Mouse (Mus musculus) MEL (cell line): Measurements from ENCODE around the gene Fmnl2. TPM values are rescaled to one million over a fixed set of nuclear protein-coding genes. Genes with fewer than 3 reads are reported as not detected.

ENCODE experiments used
- DNase-seq: peaks from one replicate; pipeline ENCODE4 v3.0.0; 2011; ENCODE audit warnings: low read depth, low spot score
- H3K27ac ChIP-seq: 2 replicates; pipeline ENCODE4 v1.5.1; 2012; ENCODE audit warnings: low read depth, mild to moderate bottlenecking, control low read depth, low read length, moderate library complexity; ENCODE audit not compliant: control insufficient read depth
- H3K27me3 ChIP-seq, 2 experiments: fragments of 150-350 bp in 1 of 2; sonication (generic) in 1 of 2; 2 replicates each; pipeline ENCODE4 v1.6.1; 2012; ENCODE audit warnings: low read length in 2 of 2, mild to moderate bottlenecking in 2 of 2, improper control_type of control experiment in 1 of 2, moderate library complexity in 1 of 2; ENCODE audit not compliant: insufficient read depth in 2 of 2, control insufficient read depth in 1 of 2
- H3K36me3 ChIP-seq, 2 experiments: 2 replicates each; pipeline ENCODE4 v1.6.1; 2012 to 2014; ENCODE audit warnings: low read length in 2 of 2, improper control_type of control experiment in 1 of 2, inconsistent platforms in 1 of 2, mild to moderate bottlenecking in 1 of 2; ENCODE audit not compliant: insufficient read depth in 2 of 2, control insufficient read depth in 1 of 2
- H3K4me1 ChIP-seq, 2 experiments: fragments of 150-350 bp in 1 of 2; sonication (generic) in 1 of 2; 2 replicates each; pipeline ENCODE4 v1.6.1; 2012; ENCODE audit warnings: low read length in 2 of 2, improper control_type of control experiment in 1 of 2, mild to moderate bottlenecking in 1 of 2; ENCODE audit not compliant: insufficient read depth in 2 of 2, control insufficient read depth in 1 of 2
- H3K4me3 ChIP-seq, 2 experiments: fragments of 150-350 bp in 1 of 2; sonication (generic) in 1 of 2; 2 replicates each; pipeline ENCODE4 v1.5.1; 2012; ENCODE audit warnings: low read depth in 2 of 2, low read length in 2 of 2, mild to moderate bottlenecking in 2 of 2, moderate library complexity in 2 of 2, control low read depth in 1 of 2, improper control_type of control experiment in 1 of 2; ENCODE audit not compliant: control insufficient read depth in 1 of 2, insufficient read depth in 1 of 2
- H3K79me2 ChIP-seq: 2 replicates; pipeline ENCODE4 v1.6.1; 2012; ENCODE audit warnings: mild to moderate bottlenecking, low read length, moderate library complexity; ENCODE audit not compliant: control insufficient read depth, poor library complexity, insufficient read depth
- H3K9ac ChIP-seq: 2 replicates; pipeline ENCODE4 v1.6.1; 2012; ENCODE audit warnings: low read depth, mild to moderate bottlenecking, control low read depth, low read length, moderate library complexity; ENCODE audit not compliant: control insufficient read depth, poor library complexity, severe bottlenecking
- H3K9me3 ChIP-seq: fragments of 150-350 bp; sonication (generic); replicated peaks from 2 replicates; pipeline ENCODE4 v1.6.1; 2012; ENCODE audit warnings: mild to moderate bottlenecking, low read length, improper control_type of control experiment, moderate library complexity; ENCODE audit not compliant: insufficient read depth
- BHLHE40 ChIP-seq: IDR thresholded peaks from 2 replicates; pipeline ENCODE4 v1.6.1; 2012; ENCODE audit warnings: low read depth, mild to moderate bottlenecking, inconsistent platforms, low read length, improper control_type of control experiment, borderline replicate concordance
- CHD2 ChIP-seq: IDR thresholded peaks from 2 replicates; pipeline ENCODE4 v1.6.1; 2011; ENCODE audit warnings: low read length, improper control_type of control experiment
- CTCF ChIP-seq, 3 experiments: IDR thresholded peaks in 2 of 3; conservative IDR thresholded peaks in 1 of 3; 2 replicates each; pipeline ENCODE4 v1.5.1; 2011 to 2012; ENCODE audit warnings: low read length in 3 of 3, low read depth in 2 of 3, mild to moderate bottlenecking in 2 of 3, improper control_type of control experiment in 1 of 3, inconsistent platforms in 1 of 3, mixed read lengths in 1 of 3, moderate library complexity in 1 of 3; ENCODE audit not compliant: control insufficient read depth in 1 of 3, insufficient read depth in 1 of 3, poor library complexity in 1 of 3, severe bottlenecking in 1 of 3
- ELF1 ChIP-seq: IDR thresholded peaks from 2 replicates; pipeline ENCODE4 v1.6.1; 2014; ENCODE audit warnings: low read depth, mild to moderate bottlenecking, inconsistent platforms, low read length, improper control_type of control experiment, moderate library complexity
- ETS1 ChIP-seq: IDR thresholded peaks from 2 replicates; pipeline ENCODE4 v1.6.1; 2012; ENCODE audit warnings: low read depth, mild to moderate bottlenecking, inconsistent platforms, low read length, improper control_type of control experiment, moderate library complexity
- HCFC1 ChIP-seq: IDR thresholded peaks from 2 replicates; pipeline ENCODE4 v1.6.1; 2012; ENCODE audit warnings: low read depth, mild to moderate bottlenecking, inconsistent platforms, low read length, improper control_type of control experiment, moderate library complexity
- KAT2A ChIP-seq: conservative IDR thresholded peaks from 2 replicates; pipeline ENCODE4 v1.6.1; 2012; ENCODE audit warnings: low read depth, low read length, improper control_type of control experiment, inconsistent platforms
- MAX ChIP-seq: IDR thresholded peaks from 2 replicates; pipeline ENCODE4 v1.6.1; 2011; ENCODE audit warnings: low read length, improper control_type of control experiment
- MAZ ChIP-seq: IDR thresholded peaks from 2 replicates; pipeline ENCODE4 v1.6.1; 2012; ENCODE audit warnings: low read depth, mild to moderate bottlenecking, inconsistent platforms, low read length, improper control_type of control experiment
- MEF2A ChIP-seq: IDR thresholded peaks from 2 replicates; pipeline ENCODE4 v1.6.1; 2014; ENCODE audit warnings: low read depth, mild to moderate bottlenecking, inconsistent platforms, low read length, improper control_type of control experiment; ENCODE audit not compliant: poor library complexity, insufficient replicate concordance, severe bottlenecking; ENCODE audit errors: extremely low read depth
- NELFE ChIP-seq: IDR thresholded peaks from 2 replicates; pipeline ENCODE4 v1.6.1; 2011; ENCODE audit warnings: low read depth, low read length, improper control_type of control experiment
- NRF1 ChIP-seq: IDR thresholded peaks from 2 replicates; pipeline ENCODE4 v1.6.1; 2014; ENCODE audit warnings: low read depth, mild to moderate bottlenecking, inconsistent platforms, low read length, improper control_type of control experiment, moderate library complexity; ENCODE audit not compliant: poor library complexity, insufficient read depth, severe bottlenecking
- RAD21 ChIP-seq: IDR thresholded peaks from 2 replicates; pipeline ENCODE4 v1.6.1; 2011; ENCODE audit warnings: mild to moderate bottlenecking, low read depth, low read length, improper control_type of control experiment
- TBP ChIP-seq: IDR thresholded peaks from 2 replicates; pipeline ENCODE4 v1.8.0; 2011; ENCODE audit warnings: low read depth, low read length, improper control_type of control experiment
- USF2 ChIP-seq, 2 experiments: IDR thresholded peaks; 2 replicates each; pipeline ENCODE4 v1.6.1; 2011 to 2012; ENCODE audit warnings: improper control_type of control experiment in 2 of 2, low read length in 2 of 2, borderline replicate concordance in 1 of 2, inconsistent platforms in 1 of 2, low read depth in 1 of 2, mild to moderate bottlenecking in 1 of 2; ENCODE audit not compliant: insufficient read depth in 1 of 2
- ZMIZ1 ChIP-seq: IDR thresholded peaks from 2 replicates; pipeline ENCODE4 v1.6.1; 2012; ENCODE audit warnings: low read depth, mild to moderate bottlenecking, inconsistent platforms, low read length, improper control_type of control experiment, moderate library complexity
- polyA plus RNA-seq, 2 experiments: library from polyadenylated mRNA; stranded (reverse) in 1 of 2; unstranded in 1 of 2; fragments of >175 nt in 1 of 2; fragments of >200 nt in 1 of 2; gene quantifications; 2 replicates each; pipeline versions ENCODE4 v1.2.1 to v1.2.4; 2012; ENCODE audit warnings: low replicate concordance in 2 of 2, low read depth in 1 of 2; ENCODE audit not compliant: insufficient read length in 2 of 2, insufficient read depth in 1 of 2, missing spikeins in 1 of 2
- total RNA-seq: library from RNA; depleted of rRNA; stranded (reverse); fragments of 300-350 nt; gene quantifications from 2 replicates; pipeline ENCODE4 v1.2.3, GENCODE M21; 2012

Fmnl2 gene
- total and polyA plus RNA-seq, 3 experiments: not detected

GRCm38 (mm10) chr2:52946524-52947186, 89.0 kb downstream of the Fmnl2 start:
- Histone ChIP-seq H3K79me2 (no peaks in the 10 kb centered on the region), H3K27ac (no peak overlapping the region), H3K9me3 (no peaks in the 10 kb centered on the region), H3K27me3 (no peaks in the 10 kb centered on the region), H3K9ac (no peak overlapping the region), H3K4me1 (no peaks in the 10 kb centered on the region), H3K36me3 (no peaks in the 10 kb centered on the region), H3K4me3 (no peak overlapping the region)
- no peak for DNase-seq
- TF ChIP-seq NELFE (no peak), BHLHE40 (no peak), ZMIZ1 (no peak), HCFC1 (no peak), MAX (no peak), ELF1 (no peak), KAT2A (no peak)

- no peaks in the 10 kb centered on the region for H3K4me1 ChIP-seq
- no peak overlapping the region for H3K4me3 ChIP-seq
- H3K36me3 ChIP-seq: no peaks in the 10 kb centered on the region
- H3K79me2 ChIP-seq: no peaks in the 10 kb centered on the region
- H3K9me3 ChIP-seq: no peaks in the 10 kb centered on the region
- no peaks in the 10 kb centered on the region for H3K27me3 ChIP-seq
- no peak for DNase-seq
- H3K27ac ChIP-seq: no peak overlapping the region
- TF ChIP-seq KAT2A: no peak
- no peak for TF ChIP-seq USF2 (IDR thresholded peaks at IDR 0.05; ENCODE audit: borderline replicate concordance in 1 of 2, insufficient read depth in 1 of 2, low read depth in 1 of 2, low read length in 2 of 2)
- no peak for TF ChIP-seq MAZ
- TF ChIP-seq ELF1: no peak
- TF ChIP-seq ETS1: no peak
- no peak for TF ChIP-seq NRF1
- TF ChIP-seq, all 39 proteins: peak for 0
- no peak overlapping the region for H3K9ac ChIP-seq
Measured at GRCm38 (mm10) chr2:52948406-52948805, 90.7 kb downstream of the Fmnl2 start.

DNA sequence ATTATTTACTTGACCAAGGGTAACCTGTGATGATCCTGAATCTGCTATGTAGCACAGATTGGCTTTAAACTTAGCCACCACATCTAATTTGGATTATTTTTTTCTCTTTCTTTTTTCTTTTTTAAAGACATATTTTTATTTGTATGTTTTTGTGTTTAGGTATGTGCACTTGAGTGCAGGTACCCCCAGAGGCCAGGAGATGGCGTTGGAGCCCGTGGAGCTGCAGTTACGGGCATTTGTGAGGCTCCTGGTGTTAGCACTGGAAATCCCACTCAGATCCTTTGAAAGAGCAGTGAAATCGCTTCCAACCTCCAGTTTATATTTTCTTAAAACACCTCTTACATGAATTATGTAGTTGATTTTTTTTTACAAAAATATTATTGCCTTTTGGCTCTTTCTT, 91.9 kb downstream of the Fmnl2 start:
- Histone ChIP-seq H3K4me3 (no peak overlapping the region), H3K79me2 (no peaks in the 10 kb centered on the region), H3K4me1 (no peaks in the 10 kb centered on the region), H3K36me3 (no peaks in the 10 kb centered on the region), H3K9ac (no peak overlapping the region), H3K27me3 (no peaks in the 10 kb centered on the region), H3K27ac (no peak overlapping the region), H3K9me3 (no peaks in the 10 kb centered on the region)
- no peak for TF ChIP-seq CHD2
- TF ChIP-seq MEF2A: no peak
- no peak for TF ChIP-seq USF2 (IDR thresholded peaks at IDR 0.05; ENCODE audit: borderline replicate concordance in 1 of 2, insufficient read depth in 1 of 2, low read depth in 1 of 2, low read length in 2 of 2)
- TF ChIP-seq ZMIZ1: no peak
- TF ChIP-seq TBP: no peak
- no peak; the same call in 1 of the 2 replicates for TF ChIP-seq RAD21
- peak in 1 of 3 experiments; percentile 22; a peak in 1 of 6 replicates for TF ChIP-seq CTCF (IDR thresholded peaks at IDR 0.05 in 2 of 3, conservative IDR thresholded peaks at IDR 0.05 in 1 of 3; ENCODE audit: control insufficient read depth in 1 of 3, insufficient read depth in 1 of 3, low read depth in 2 of 3, low read length in 3 of 3, poor library complexity in 1 of 3, severe bottlenecking in 1 of 3)
- no peak for DNase-seq
